Mouse (Mus musculus): ENCODE results near the gene Cadm1.

Gene Cadm1

DNA sequence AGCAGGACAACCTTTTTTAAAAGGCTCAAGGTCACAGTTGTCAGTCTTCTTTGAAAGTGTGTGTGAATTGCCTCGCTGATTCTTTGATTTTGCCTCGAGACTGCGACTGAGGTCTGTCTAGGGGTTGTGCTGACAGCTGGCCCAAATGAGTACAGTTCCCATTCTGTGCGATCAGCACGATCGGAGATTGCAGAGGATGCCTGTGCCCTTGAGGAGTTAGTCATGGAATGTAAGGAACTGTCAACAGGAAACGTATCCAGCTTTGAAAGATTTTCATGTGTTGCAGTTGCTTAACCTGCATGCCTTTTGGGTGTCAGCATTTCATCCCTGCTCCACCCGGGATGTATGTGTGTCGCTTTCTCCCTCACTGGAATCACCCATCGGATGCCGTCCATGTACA, 141.6 kb downstream of the Cadm1 start:
- no peak for DNase-seq (ENCODE audit: low spot score in 2 of 2)

DNA sequence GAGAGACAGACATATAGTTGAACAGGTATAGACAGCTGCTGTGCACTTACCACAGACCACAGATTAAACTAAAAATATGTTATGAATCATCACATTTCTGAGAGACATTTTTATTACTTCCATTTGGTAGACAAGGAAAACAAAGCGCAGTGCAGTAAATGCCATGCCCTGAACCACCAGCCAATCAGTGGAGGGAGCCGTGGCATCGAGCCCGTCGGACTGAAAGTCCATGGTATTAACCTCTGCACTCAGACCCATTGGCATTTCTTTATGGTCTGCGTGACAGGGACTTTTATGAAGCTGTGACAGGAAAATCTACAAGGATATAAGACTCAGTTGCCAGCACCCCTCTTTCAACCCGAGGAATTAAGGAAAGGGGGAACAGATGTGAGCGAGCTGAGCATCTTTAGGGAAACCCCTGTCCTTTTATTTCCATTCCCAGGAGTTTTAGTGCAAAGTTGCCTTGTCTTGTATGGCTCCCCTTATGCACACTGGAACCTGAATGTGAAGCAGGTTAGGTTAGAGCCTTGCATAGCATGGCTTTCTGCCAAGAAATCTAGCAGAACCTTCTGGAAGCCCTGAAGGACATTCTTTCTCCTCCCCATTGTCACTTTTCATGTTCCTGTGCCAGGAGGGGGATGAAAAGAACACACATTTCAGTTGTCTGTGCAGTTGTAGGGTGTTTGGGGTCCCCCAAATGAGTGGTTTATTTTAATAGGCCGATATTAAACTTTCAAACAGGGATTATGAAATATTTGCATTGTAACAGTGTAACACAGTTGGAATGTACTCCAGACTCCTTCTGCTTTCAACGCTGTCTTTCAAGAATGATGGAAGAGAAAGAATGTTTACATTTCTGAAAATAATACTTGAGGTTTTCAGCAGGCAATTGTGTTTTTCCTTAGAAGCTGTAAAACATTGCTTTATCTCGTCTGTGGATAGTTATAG, 145.1 kb downstream of the Cadm1 start:
- DNase-seq (ENCODE audit: low spot score in 2 of 2), result no peak

DNA sequence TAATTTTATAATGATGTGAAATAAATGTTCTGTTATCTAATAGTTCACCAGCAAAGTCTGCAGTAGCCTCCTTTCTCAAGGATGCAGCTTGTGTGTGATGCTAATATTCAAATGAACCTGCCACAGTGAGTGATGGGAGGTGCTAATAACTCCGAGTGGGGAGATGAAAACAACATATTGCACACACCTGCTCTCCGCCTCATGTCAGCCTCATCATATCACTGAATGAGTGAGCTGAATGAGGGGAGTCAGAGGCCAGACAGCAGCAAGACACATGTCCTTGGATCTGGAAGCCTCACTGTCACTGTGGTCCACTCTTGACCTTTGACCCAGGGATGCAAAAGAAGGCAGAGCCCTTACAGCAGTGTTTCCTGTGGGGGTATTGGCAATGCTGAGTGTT, 156.9 kb downstream of the Cadm1 start:
- DNase-seq (ENCODE audit: low spot score in 2 of 2), result no peak

DNA sequence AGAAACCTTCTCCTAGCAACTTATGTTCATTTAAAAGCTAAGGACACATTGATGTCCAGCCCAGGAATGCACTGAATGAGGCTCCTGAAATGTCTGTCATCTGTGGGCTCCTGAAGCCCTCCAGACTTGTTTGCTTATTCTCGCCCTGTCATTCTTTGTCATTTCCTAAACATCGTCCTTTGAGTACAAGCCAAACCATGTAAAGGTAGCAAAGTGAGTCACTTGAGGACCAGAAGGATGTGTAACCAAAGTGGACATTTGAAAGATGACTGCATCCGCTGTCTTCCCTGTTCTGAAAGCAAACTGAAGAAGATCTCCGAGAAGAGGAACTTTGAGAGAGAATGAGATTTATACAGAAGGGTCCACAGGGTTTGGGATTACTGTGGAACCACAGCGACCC, 157.6 kb downstream of the Cadm1 start:
- DNase-seq (ENCODE audit: low spot score in 2 of 2), result no peak

DNA sequence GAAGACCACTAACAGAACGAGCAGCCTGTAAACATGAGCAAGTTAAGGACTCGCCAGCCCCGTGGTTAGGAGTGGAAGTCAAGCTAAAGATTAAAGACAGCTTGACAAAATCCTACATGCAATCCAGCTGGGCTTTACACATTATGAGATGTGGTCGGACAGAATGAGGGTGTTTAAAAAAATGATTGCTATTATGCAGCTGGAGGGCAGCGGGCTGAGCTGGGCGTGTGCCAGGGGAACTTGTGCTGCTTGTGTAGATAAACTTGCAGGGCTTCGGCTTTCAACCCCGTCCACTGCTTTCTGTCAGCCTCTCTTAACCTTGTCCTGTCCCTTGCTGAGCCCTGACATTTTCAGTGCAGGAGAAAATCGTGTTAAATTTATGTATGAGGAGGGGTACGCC, 158.3 kb downstream of the Cadm1 start:
- peak in 1 of 2 experiments; percentile 11 for DNase-seq (ENCODE audit: low spot score in 2 of 2)

DNA sequence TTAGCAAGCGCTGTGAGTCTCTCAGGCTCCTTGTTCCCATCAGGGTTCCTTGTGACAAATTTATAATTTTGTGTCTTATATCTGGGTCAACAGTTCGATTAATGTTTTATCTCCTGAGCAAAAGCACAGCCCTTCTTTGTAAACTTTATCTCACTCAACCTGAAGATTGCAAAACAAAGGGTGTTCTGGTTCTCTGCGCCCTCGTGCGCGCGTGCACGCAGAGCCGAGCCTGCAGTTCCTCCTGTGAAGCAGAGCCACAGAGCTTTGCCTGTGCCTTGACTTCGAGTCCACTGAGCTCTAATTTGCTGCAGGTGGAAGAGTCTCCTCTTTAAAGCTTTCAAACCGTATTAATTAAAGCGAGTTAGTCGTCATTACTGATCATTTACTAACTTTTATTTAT, 162.9 kb downstream of the Cadm1 start:
- no peak for DNase-seq (ENCODE audit: low spot score in 2 of 2)

DNA sequence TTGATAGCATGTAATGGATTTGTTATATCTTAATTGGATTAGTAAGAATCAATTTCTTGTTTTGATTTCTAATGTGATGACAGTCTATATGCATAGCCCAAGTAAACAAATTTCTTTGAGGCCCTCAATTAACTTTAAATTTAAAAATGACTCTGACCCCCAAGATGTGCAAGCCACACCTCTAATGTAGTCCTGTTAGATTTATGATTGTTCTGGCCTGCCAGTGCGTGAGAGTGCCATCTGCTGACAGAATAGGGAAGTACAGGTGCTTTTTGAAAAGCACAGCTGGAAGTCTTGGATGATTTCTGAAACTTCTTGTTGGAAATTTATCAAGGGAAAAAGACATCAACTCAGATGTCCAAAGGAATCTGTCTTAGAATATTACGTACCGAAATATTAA, 169.1 kb downstream of the Cadm1 start:
- no peak for DNase-seq (ENCODE audit: low spot score in 2 of 2)

DNA sequence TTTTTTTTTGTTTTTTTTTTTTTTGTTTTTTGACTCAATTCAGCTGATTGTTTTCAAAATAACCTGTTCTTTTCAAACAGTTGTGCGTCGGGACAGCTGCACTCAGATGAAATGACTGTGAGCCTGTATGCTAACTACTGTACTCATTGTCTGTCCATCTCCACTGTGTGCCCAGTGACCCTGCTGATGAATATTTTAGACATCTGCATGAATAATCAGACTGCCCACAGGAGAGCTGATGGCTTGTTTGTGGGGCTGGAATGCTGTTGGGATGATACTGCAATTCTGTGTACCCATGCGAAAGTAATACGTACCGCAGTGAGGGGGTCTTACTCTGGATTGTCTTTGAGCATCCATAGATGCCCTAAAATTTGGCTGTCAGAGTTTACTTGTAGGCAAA, 170.0 kb downstream of the Cadm1 start:
- no peak for DNase-seq (ENCODE audit: low spot score in 2 of 2)

DNA sequence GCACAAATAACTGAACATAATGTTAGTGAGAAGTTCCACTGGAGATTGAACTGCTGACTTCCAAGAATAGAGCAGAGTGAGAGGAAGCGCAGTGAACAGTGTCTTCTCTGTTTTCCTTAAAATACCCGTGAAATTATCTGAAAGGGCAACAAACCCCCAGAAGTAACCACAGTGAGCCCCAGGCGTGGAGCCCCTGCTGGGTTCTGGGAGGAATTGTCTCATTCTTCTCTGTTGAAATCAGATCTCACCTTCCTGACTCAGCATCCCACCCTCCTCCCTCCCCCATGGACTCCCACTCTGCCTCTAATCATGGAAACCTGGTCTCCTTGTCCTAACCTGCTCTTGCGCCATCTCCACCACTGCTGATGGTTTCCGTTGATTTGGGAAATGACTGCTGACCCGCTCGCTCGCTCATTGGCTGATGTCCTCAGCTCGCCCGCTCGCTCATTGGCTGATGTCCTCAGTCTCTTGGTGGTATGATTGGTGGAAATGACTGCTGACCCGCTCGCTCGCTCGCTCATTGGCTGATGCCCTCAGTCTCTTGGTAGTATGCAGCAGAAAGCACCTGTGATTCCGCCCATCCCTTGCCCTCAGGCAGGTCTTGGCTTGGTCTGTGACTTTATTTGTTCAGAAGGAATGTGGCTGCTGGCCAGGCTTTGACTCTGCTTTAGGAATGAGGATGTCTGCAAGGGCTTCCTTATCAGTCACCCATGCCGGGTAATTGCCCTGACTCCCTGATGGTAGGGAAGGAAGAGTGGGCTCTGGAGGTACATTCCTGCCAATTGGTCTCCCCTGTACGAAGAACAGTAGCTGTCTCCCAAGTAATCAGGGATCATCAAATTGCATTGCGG, 173.3 kb downstream of the Cadm1 start:
- no peak for DNase-seq (ENCODE audit: low spot score in 2 of 2)

DNA sequence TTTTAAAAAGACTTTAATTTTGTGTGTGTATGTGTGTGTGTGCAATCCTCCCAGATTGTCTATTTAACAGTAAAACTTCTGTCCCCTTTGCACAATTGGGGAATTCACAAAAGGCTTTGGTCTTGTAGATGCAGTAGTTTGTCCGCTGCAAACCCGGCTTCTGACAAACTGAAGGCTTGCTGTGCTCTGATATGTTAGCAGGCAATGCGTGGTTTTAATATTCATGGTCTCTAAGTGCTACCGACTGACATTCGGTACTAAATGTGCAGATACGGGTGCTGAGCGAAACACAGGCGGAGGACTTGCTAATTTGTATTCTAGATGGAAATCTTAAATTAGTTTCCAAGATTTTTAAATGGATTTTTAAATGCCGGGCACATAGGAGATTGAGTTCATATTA, 176.4 kb downstream of the Cadm1 start:
- DNase-seq (ENCODE audit: low spot score in 2 of 2), result no peak

DNA sequence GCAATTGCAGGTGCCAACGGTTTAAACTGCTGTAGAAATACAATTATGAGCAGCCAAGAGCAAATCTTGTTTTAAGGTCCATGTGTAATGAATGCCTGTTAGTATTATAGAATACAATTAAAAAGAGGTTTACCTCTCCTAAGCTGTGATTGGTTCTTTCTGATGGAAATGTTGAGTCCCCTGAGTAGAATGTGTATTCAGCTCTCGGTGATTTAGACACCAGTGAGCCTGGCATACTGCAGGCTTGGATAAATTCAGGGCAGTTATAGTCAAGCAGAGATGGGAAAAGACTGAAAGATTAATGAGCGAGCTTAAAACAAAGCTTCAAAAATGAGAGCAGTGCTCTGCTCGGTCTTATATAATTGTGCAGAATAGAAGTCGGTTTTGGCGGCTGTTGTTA, 177.4 kb downstream of the Cadm1 start:
- DNase-seq (ENCODE audit: low spot score in 2 of 2), result no peak

DNA sequence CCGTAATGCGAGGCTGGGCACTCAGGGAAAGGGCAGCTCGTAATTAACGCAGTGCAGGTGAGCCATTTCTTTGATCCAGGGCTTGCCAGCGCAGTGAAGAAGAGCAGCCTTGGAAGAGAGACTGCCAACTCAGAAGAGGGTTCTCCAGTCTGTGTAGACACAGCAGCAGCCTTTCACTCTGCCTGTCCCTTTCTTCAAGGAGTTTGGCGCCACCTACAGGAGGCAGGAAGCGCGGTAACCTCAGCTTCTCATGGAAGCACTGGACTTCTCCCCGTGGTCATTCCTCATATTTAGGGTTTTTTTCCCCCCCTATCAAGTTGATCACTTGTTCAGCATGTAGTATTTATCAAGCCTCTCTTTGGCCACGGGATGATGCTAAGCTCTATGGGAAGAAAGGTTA, 178.3 kb downstream of the Cadm1 start:
- peak in 1 of 2 experiments; percentile 16 for DNase-seq (ENCODE audit: low spot score in 2 of 2)

DNA sequence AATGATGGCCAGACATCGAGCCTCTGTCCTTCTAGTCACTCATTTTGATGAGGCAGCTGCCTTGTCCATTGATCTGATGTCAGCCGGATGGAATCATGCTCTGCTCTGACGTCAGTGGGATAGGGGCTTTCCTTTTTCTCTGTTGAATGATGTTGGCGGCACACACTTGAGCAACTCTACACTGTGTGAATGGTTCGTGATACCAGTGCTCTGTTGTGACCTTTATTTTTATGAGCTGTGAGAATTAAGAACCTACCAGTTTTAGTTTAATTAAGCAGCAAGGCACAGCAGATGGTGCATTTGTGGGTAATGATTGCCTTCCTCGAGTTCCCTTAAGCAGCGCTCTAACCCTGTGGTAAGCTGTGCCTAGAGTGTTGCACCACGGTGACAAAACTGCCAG, 181.0 kb downstream of the Cadm1 start:
- no peak for DNase-seq (ENCODE audit: low spot score in 2 of 2)

DNA sequence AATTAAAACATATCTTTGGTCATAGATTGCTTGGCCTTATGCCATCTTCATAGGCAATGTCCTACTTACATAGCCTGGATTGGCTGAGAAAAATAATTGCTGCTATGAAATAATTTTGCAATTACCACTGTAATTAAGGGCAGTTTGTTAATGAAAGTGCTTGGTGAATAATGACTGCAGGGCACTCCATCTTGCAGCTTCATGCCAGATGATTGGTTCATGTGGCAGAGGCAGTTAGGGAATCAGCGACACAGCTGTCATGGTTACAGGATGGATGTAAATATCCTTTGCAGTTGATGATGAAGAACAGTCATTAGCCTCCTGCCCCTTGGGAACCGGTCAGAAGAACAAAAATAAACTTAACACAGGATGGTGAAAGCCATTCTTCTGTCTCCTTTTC, 184.6 kb downstream of the Cadm1 start:
- DNase-seq (ENCODE audit: low spot score in 2 of 2), result no peak

DNA sequence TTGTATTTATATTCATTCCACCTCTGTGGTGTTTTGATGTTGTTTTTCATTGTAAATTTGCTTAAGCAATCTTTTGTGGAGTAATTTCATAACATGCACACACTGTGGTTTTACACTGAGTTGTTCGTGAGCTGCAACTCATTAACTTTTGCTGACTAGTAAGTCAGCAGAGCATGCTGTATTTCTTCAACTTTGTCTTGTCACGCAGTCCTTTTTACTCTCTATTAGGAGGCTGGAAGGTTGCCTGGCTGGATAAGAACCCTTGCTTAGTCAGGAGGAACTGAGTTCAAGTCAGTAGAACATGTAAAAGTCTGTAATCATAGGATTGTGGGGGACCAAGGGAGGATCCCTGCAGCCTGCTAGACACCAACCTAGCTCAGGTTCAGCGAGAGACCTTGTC, 185.4 kb downstream of the Cadm1 start:
- DNase-seq (ENCODE audit: low spot score in 2 of 2), result no peak

DNA sequence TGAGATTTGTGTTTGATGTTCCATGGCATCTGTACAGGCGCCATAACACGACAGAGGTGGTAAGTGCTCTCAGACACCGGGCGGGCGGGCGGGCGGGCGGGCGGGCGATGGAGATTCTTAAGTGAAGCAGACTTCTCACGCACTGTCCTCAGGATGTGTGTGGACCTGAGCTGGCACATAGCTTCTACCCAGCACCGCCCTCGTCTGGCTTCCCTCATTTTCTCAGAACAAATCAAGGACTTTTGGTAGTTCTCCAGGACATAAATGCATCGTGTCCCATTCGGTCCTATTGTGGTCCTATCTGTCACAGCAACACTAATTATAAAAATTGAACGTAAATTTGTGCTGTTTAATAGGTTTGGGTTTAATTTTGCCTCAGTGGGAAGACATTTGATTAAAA, 186.9 kb downstream of the Cadm1 start:
- DNase-seq (ENCODE audit: low spot score in 2 of 2), result no peak

DNA sequence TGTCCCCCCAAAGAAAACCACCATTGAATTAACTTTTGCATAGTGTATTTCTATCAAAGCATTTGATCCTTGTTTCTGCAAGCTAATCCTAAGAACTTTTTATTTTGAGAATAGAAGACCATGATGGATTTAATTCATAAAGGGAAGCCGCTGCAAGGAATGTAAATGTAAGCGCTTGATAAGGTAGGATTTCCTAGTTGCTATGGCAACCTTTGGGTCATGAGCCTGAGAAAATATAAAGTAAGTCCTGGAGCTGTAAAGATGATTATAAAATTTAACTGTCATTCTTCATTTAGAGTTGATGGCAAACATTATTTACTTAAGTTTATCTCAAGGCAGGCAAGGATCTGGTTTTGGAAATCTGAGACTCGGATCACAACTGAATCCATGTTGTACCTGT, 197.6 kb downstream of the Cadm1 start:
- no peak for DNase-seq (ENCODE audit: low spot score in 2 of 2)

DNA sequence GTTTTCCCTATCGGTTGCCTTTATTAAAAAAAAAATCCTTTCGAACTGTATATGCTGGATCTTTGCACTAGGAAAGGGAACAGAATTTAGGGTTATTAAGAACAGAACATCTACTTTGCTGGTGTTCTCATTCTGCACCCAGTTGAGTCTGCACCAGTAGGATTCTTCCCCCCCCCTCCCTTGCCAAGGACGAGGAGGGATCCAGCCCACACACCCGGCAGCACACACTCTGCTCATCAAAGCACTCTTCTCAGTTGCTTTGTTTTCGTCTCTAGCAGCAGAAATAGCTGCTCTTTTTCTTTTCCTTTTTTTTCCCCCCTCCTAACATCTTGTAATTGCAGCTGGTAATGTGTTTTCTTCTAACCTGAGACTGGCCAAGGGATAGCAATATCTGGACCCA, 198.9 kb downstream of the Cadm1 start:
- no peak for DNase-seq (ENCODE audit: low spot score in 2 of 2)

DNA sequence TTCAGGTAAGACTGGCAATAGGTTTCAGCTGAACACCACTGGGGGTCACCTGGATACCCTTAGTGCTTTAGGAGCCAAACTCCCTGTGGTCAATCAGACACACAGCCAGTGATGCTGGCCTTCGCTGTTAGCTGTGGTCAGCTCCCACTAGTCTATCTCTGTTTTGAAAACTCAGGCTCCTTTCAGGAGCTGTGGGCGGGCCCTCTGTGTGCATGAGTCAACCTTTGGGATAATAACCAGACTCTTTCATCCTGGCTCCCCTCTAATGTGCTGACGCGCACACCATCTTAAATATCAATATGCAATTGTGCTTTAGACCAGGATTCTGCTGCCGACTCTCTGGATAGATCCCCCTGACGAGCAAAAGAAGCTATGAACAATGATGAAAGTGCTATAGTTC, 200.3 kb downstream of the Cadm1 start:
- DNase-seq (ENCODE audit: low spot score in 2 of 2), result no peak

DNA sequence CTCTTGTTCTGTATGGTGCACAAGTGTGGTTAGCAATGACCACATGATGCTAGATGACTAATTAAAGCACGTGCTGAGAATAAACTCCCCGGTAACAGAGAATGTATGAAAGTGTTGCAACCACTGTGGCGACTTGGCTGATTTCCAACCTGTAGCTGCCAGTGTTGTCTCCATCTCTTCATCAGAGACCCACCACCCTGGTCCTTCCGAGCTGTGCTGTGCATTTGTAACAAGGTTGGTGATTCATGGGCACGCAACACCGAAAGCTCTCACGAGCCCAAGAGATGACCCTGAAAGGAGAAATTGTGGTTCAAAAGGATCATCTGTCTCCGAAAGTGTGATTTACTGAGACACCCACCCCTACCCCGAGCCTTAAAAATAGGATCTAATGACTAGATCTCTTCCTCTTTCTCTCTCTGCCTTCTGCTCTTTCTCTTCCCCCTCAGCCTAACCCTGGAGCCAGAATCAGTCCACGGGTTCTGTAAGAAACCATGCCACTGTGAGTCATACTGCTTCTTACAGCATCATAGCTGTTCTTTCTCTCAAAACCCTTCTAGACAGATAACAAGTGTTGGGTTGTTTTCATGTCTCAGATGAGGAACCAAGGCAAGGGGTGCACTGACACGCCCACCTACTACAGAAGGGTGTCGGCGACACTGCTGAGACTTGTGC, 203.9 kb downstream of the Cadm1 start:
- peak; percentile 10 to 35 for DNase-seq (ENCODE audit: low spot score in 2 of 2)

DNA sequence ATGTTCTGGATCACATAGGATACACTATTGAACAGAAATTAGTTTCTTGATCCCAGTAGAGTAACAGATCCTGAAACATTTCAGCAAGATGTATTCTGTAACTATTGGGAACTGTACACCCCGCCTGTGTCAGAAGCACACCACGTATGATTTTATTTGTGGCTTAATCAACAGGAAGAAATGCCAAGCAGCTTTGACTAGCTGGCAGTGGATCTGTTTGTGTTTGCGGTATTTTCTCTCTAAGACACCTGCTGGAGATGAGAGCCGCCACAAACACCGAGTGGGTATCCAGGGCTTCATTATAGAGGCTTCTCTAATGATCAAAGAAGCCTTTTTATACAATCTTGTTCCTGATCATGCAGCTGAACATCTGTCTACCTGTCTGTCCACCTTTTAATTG, 204.9 kb downstream of the Cadm1 start:
- no peak for DNase-seq (ENCODE audit: low spot score in 2 of 2)

DNA sequence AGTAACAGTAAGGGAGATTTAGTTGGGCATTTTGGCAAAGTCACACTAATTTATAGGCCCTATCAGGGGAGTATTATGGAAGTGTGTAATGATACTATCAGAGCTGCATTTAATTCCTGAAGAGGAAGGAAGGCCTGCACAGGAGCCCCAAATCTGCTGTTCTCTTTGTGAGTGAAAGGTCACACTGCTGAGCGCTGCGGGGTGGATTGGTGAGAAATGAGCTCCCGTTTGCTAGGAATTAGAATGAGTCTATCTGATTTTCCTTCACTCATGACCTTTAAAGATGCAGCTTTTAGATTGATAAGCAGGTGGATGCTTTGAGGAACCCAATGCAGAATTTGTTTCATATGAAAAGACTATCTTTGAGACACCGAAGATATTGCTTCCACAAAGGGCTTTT, 208.8 kb downstream of the Cadm1 start:
- no peak for DNase-seq (ENCODE audit: low spot score in 2 of 2)
